Mouse (Mus musculus): ENCODE measurements at regions not wholly inside any gene's neighbourhood (a gene's known extent, or its start where the extent isn't known, plus 50 kb on each side); places are given as distances from the start of the nearest gene placed in this dataset.

DNA sequence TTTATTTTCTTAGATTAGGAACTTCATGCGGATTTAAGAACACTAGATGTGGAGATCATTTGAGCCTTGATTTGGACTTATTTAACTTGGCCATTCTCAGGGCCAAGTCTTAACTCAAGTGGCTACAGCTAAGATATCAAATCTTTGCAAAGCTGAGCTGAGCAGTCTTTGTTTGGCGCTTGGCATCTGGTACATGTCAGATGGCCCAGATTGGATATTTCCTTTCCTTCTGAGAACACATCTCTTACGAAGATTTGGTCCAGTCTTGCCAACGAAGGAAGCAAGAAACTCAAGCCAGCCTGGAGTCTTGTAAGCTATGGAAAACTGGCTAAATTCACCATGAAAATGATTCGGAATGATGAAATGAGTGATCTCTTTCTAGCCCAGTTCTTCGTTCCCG lies 59.1 kb upstream of the Cdc42ep3 start:
- in situ Hi-C loops (cut with MboI; ENCODE audit: unreplicated experiment in 2 of 2) = no loop called here

DNA sequence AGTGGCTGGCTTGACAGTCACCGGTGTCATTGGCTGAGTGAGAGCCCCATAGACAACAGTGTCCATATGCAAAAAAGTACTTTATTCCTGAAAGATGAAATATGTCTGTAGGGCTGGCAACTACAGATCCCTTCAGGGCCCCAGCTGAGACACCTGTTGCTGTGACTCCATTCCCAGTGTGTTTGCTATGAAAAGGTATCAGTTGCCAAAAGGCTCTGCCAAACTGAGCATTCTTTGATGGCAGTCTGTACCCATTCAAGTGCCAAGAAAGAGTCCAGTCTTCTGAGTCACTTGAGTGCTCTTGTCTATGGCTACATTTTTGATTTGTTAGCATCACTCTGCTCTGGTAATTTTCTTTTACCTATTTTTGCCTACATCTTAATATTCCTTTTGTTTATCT lies 63.1 kb upstream of the Cdc42ep3 start:
- in situ Hi-C loops (cut with MboI; ENCODE audit: unreplicated experiment in 2 of 2) = no loop called here

DNA sequence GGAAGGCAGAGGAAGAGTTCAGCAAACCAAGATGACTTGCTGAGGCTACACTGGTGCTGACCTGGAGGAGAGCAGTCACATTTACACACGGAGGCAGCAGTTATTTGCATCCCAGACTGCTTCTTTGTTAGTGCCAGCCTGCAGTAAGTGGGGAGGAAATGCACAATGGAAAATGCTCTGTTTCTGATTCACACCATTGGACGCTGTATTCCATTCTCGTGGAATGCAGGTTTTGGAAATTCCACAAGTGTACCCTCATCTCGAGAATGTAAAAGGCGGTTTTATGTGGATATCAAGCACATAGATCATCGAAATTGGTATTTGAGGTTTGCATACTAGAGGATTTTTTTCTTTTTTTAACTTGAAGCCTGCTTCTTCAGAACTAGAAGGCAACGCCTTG lies 66.7 kb upstream of the Cdc42ep3 start:
- in situ Hi-C loops (cut with MboI; ENCODE audit: unreplicated experiment in 2 of 2) = no loop called here

DNA sequence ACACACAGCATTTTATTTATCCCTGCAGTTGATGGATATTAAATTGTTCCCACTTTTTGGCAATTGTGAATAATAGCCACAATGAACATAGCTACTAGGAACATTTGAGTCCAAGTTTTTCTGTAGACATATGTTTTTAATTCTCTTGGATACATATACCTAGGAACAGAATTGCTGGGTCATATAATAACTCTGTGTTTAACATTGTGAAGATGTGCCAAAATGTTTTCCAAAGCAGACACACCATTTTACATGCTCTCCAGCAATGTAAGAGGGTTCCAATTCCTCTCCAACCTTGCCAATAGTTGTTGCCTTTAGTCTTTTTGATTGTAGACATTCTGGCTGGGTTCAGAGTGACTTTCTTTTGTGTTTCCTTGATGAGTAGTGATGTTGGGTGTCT lies 84.3 kb upstream of the Cdc42ep3 start:
- in situ Hi-C loops (cut with MboI; ENCODE audit: unreplicated experiment in 2 of 2) = no loop called here

DNA sequence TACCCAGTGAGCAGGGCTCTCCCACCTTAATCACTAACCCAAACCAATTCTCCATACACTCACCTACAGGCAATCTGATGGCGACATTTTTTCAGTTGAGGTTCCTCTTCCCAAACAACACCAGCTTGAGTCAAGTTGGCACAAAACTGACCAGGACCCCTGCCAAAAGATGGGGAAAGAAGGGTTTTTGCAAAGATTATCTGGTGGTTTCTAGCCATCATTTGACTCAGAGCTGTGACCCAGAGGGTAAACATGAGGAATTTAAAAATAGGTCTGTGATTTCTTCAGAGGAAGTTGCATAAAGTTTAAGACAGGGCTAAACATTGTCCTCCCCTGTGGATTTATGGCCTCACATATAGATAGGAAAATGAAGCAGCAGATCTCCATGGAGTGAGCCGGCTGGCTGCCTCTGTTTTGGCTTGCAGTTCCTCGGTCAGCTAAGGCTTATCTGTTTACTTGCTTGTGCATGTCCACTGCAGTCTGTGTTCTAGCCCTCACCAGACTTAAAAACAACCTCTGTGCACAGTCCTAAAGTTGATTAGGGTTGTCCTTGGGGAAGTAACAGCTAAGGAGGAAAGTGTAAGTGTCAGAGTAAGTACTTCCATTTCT lies 87.7 kb upstream of the Cdc42ep3 start:
- in situ Hi-C loops (cut with MboI; ENCODE audit: unreplicated experiment in 2 of 2) = no loop called here

DNA sequence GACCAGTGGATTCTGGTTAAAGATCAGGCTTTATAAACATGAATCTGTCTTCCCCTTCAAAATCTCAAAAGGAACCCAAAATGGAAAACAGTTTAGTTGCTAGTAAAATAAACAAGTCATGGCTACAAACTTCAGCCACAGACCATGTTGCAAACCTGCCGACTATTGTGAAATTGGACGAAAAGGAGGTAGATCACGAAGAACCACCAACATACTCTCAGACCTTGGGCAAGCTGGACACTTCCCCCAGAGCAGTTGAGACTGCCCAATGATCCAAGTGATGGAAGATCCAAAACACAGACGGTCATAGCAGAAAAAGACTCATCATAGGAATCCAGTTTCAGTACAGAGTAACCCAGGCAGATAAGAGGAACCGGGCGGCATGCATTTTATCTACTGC lies 92.3 kb upstream of the Cdc42ep3 start:
- in situ Hi-C loops (cut with MboI; ENCODE audit: unreplicated experiment in 2 of 2) = no loop called here

DNA sequence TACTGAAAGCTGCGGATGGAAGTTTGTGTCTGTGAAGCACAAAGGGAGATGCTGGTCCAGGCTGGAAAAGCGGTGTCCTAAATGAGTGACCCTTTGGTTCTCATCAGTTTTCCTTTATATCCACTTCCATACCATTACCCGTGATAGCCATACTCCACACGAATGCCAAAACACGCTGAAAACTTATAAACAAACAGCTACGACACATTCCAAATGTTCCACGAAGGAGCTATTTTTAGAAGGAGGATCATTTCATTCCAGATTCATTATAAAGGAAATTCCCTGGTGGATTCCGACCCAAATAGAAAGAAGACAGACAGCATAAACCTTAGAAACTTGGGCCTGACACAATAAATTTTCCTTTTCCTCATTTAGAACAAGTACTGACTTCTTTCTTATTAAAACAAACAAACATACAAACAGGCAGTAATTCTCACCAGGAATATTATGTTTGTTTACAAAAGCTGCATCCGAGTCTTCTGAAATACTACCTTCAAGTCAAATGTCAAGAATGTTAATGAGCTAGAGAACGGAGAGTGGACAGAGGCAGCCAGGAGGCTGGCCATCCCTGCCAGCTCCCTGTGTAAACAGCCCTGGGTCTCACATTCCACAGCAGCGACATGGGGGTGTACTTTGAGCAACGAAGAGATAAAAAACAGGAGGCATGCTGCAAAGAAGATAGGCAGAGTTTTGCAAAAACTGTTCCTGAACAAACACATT lies 96.4 kb upstream of the Cdc42ep3 start:
- in situ Hi-C loops (cut with MboI; ENCODE audit: unreplicated experiment in 2 of 2) = no loop called here

DNA sequence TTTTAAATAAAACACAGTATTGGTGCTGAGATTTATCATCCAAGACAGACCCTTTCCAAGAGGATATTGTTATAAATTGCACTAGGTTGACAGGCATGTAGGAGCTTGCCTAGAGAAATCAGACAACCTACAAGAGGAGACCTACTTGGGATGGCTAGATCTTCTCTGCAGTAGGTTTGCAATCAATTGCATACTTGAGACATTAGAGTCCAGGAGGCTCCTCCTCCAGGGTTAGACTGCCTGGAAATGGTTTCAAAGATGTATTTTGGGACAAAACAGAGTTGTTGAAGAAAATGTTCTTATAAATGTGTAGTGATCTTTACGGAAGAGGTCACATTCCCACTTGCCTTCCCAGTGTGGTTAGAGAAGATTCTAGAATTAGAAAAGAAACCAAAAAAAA lies 98.9 kb upstream of the Cdc42ep3 start:
- in situ Hi-C loops (cut with MboI; ENCODE audit: unreplicated experiment in 2 of 2) = no loop called here

DNA sequence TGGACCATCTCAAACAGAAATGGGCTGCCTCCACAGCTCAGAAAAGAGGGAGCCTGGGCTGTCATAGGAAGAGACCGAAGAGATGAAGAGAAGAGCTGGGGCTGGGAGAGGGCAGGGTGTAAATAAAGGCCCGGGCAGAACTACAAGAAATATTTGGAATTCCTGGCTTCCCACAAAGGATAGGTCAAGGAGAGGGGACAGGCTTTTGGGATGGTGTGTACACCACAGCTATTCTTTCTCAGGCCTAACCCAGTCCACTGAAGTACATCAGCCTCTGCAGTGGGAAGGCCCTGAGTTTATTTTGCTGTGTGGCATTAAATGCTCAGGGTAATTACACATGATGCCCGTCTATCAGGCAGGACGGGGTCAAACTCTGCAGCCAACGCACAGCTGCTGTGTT lies 99.6 kb upstream of the Cdc42ep3 start:
- in situ Hi-C loops (cut with MboI; ENCODE audit: unreplicated experiment in 2 of 2) = no loop called here

DNA sequence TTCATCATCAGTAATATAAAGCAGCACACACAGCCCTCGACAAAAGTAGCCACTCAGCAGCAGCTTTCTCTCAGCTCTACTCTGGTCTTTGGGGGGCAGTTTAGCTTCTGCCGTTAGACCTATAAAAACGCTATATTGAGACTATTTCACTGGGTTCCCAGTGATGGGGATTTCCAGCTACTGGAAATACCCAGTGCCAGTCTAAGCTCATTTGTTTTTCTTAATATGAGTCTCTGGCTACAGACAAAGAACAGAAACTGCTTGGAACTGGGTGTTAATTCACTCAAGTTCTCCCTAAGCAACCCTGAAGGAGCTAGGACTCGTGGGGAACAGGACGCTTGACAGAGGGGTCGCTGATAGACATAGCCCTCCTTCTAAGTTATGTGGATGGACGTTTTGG lies 100.3 kb upstream of the Cdc42ep3 start:
- in situ Hi-C loops (cut with MboI; ENCODE audit: unreplicated experiment in 2 of 2) = no loop called here

DNA sequence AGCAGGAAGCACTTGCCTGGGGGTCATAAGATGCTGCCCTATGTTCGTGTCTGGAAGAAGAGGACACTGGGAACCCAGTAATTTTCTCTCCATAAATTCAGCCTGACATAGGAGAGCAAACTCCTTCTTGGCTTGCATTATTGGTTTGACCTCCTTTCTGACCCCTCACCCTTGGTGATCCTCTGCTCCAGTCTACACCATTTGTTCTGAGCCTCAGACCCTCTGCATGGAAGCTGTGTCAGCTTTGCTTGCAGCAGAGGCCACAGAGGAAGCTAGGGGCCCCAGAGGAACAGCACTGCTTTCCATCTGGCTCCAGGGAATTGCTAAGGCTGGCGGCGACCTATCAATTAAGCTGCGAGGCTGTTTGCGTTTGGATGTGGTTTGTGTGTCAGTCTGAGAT lies 102.7 kb upstream of the Cdc42ep3 start:
- in situ Hi-C loops (cut with MboI; ENCODE audit: unreplicated experiment in 2 of 2) = no loop called here

DNA sequence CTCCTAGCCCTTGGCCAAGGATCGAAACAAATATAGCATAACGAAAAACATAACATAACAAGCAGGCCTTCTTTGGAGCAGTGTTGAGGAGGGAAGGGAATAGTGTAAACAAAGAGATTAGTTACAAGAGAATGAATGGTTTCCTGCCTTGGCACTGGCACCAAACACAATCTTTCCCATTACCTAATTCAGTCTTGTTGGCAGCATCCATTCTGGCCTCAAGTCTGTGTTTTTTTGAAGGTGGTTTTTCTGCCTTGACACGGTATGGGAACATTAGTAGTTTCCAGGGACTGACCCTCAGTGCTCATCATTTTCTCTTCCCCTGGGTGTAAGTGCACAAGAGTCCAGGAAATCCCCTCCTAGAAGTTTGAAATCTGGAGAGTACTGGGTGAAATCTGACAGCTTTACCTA lies 106.8 kb upstream of the Cdc42ep3 start:
- in situ Hi-C loops (cut with MboI; ENCODE audit: unreplicated experiment in 2 of 2) = no loop called here

DNA sequence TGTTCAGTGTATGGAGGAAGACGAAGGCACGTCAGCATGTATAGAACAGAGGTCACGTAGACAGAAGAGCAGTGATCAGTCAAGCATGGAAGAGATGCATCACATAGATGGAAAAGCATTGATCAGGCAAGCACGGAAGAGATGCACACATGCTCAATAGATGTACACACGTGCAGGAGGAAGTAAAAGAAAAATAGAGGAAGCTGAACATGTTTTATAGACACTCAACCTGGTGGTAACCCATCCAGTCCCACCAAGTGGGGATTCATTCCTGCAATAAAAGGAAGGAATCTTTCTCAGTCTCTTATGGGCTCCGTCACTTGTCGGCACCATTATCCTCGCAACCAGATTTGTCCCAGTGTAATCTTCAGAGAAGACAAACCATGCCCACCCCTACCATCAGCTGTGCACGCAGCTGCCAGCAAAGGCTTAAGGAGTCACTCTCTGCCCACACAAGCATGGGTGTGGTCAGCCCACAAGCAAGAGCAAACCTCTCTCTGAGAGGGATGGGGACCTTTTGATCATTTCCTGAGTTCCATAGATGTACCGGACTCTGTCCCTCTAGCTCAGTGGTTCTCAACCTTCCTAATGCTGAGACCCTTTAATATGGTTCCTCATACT lies 108.3 kb upstream of the Cdc42ep3 start:
- in situ Hi-C loops (cut with MboI; ENCODE audit: unreplicated experiment in 2 of 2) = no loop called here

DNA sequence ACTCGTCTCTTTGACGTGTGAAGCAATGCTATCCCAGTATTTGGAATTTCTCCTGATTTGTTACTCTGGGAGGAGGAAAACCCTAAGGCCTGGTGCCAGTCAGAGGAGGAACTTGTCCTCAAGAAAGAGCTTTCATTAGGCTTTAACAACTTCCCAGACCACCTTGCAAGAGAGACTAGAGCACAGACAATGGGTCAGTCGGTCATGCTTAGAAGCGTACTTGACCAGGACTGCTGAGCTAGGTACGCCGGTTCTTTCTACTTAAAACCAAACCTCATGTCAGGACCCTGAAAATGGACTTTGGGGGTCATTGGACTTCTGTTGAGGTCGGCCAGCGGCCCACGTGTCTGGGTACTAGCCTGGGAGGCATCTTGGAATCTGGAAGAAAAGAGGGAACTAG lies 110.8 kb upstream of the Cdc42ep3 start:
- in situ Hi-C loops (cut with MboI; ENCODE audit: unreplicated experiment in 2 of 2) = no loop called here

DNA sequence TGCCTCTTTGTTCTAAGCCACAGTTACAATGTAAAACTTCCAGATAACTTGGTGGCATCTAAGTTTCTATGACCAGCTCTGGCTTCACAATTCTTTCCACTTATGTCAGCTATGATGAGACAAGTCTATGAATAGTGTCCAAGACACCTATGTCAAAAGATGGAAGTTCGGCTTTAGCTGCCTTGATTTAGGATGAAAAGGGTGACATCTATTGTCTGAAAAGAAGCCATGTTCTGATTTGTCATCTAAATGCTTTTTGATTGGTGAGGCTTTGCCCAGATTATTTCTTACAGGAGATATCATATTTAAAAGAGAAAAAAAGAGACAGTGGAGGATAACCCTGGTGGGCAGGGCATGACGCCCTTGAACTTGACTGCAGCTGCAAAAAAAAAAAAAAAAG lies 116.7 kb upstream of the Cdc42ep3 start:
- in situ Hi-C loops (cut with MboI; ENCODE audit: unreplicated experiment in 2 of 2) = no loop called here

DNA sequence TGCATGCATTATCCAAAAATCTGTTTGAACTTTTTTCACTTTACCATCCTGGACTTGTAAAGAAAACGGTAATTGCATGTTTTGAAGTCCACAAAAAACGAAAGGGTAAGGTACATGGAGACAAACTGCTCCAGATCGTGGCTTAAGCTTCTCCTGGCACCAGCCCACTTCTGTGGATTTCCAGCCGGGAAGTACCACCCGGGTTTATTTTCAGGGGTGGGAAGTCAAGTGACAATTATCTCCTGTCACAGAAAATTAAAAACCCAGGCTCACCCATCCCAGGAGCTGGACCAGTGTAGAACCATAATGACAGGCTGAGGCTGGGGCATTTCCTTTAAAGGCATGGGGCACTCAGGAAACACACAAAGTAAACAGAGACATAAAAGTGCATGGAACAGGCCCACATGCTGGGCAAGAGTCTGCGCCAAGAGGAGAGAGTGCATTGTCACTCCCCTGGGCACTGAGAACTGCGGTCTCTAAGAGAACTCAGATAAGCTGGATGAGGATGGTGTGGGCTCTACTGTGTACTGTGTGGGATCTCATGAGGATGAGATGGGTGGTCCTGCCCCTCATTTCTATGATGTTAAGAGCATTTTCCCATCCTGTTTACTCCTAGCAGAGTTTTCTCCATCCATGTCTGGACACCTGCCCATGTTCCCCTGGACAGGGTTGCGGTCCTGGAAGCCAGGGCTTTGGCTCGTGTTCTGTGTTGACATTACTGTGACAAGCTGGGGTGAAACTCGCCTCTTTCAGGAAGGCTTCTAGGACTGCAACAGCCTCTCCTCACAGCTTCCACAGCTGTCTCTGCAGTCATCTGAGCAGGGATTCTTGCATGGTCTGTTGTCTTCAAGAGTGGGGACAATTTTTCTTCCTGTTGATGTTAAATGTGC lies 117.5 kb upstream of the Cdc42ep3 start:
- in situ Hi-C loops (cut with MboI; ENCODE audit: unreplicated experiment in 2 of 2) = no loop called here

DNA sequence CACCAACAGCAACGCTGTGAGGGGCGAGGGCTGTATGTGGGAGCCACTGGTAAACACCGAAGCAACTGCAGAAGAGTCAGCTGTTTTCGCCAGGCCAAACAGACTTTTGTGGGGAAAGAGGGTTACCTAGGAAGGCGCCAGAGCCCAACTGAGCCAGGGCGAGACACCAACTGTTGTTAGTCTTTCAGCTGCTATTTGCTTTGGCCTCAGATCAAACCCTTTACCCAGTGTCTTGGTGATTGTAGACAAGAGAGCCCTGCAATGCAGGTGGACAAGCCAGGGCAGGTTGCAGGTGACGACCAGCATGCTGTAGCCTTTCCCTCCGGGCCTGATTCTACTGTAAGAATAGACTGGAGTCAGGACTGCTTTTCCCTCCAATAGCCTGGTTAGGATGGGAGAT lies 121.8 kb upstream of the Cdc42ep3 start:
- in situ Hi-C loops (cut with MboI; ENCODE audit: unreplicated experiment in 2 of 2) = no loop called here

DNA sequence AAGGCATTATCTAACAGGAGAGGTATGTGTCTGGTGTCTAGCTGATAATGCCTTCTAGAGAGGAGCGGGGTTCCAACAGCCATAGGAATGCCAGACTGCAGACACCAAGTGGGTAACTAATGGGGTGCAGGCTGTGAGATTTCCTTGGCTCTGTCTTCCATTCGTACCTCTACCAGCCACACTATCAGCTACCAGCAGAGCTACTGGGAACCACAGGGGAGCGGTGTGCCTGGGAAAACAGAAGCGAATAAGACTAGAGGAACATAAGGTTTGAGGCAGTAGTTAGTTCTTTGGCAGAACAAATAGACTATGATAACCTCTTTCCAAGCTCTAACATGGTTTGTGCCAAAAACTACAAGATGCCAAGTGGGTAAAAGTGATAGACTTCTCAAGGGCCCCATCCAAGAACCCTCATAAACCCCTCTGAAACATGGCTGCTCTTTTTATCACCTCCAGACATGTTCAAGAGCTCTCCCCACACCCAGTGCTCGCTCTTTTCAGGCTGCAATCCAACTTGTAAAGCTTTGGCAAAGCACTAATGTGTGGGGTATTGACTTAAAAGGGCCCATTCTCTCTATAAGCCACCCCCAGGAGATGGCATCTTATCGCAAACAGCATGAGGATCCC lies 126.3 kb upstream of the Cdc42ep3 start:
- in situ Hi-C loops (cut with MboI; ENCODE audit: unreplicated experiment in 2 of 2) = no loop called here

DNA sequence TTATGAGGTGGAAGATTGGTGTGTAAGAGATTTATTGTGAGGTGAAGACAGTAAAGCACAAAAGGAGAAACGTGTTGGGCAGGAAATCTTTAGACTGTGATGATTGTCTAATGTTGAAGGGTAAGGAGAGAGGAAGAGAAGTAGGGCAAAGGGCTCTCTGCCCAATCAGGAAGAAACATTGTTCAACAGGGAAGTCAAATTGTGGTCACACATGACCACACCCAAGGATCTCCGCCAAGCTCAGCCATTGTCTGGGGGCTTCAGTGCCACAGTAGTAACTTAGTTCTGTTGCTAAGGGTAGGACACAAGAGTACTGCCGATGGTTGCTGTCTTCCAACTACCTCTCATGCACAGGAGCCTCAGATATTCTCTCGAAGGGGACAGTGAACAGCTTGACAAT lies 127.0 kb upstream of the Cdc42ep3 start:
- in situ Hi-C loops (cut with MboI; ENCODE audit: unreplicated experiment in 2 of 2) = no loop called here

DNA sequence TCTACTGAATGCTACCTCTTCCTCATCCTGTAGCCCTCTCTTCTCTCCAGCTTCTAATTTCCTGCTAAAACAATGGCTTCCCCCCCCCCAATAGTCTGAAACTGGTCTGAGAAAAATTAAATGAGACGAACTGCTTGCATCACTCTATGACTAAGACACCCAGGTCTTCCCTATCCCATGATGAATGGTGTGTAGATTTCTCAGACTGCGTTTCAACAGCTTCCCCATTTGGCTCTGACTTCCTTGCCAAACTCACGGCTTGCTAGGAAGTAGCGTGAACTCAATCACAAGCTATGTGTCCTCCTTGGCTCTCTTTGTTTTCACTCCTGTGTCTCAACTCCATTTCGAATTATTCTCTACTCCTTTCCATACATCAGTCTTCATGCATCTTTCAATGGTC lies 126.4 kb upstream of the Rmdn2 start:
- in situ Hi-C loops (cut with MboI; ENCODE audit: unreplicated experiment in 2 of 2) = no loop called here

DNA sequence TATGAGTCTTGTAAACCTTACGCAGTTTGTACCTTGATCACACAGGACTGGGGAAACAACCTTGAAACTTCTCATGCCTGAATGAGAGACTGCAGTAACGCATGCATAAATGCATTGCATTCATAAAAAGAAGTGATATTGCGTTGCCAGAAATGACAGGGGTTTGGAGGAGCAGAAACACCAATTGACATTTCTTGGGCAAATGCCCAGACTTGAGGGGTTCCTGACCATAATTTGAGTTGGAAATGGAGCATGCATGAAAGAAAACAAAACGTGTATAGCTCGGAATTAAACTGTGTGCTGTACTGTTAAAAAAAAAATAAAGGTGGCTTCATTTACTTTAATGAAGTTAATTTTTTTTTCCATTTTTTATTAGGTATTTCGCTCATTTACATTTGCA lies 122.4 kb upstream of the Rmdn2 start:
- in situ Hi-C loops (cut with MboI; ENCODE audit: unreplicated experiment in 2 of 2) = no loop called here

Measured in v-Abl transformed pro-B cells (cell line).